Mouse (Mus musculus): ENCODE results near the gene Nfam1. TPM values are rescaled to one million over a fixed set of nuclear protein-coding genes. Genes with fewer than 3 reads are reported as not detected.
A peak's percentile ranks its signal among the peaks of the same experiment; 100 is the strongest.

Gene Nfam1
- polyA plus RNA-seq, 1 experiment from 2014 or later: 3.4 TPM

GRCm38 (mm10) chr15:83043362-83043708, 10.2 kb upstream of the Nfam1 start:
- Histone ChIP-seq H3K4me3 (ENCODE audit: low read length) (no peak overlapping the region), H3K9ac (ENCODE audit: low read depth, low read length) (no peak overlapping the region), H3K4me1 (ENCODE audit: control insufficient read depth, insufficient read depth, low read length) (0 out of 2 replicates have a peak, but pooled peaks cover 4% of the 10 kb centered on the region), H3K4me2 (replicated peaks; ENCODE audit: low read depth, low read length) (no peak overlapping the region), H3K36me3 (ENCODE audit: control insufficient read depth, insufficient read depth, low read length) (no peaks in the 10 kb centered on the region), H3K9me3 (ENCODE audit: control insufficient read depth, low read length) (peaks cover 6% of the 10 kb centered on the region; the same call in 1 of the 2 replicates), H3K27me3 (ENCODE audit: control insufficient read depth, insufficient read depth, low read length) (no peaks in the 10 kb centered on the region), H3K27ac (ENCODE audit: low read depth, low read length) (no peak overlapping the region)
- WGBS: 62% methylated on average over 22 of the region's 22 CpGs
- no peak for ATAC-seq (ENCODE audit: low FRiP score, low TSS enrichment)

DNA sequence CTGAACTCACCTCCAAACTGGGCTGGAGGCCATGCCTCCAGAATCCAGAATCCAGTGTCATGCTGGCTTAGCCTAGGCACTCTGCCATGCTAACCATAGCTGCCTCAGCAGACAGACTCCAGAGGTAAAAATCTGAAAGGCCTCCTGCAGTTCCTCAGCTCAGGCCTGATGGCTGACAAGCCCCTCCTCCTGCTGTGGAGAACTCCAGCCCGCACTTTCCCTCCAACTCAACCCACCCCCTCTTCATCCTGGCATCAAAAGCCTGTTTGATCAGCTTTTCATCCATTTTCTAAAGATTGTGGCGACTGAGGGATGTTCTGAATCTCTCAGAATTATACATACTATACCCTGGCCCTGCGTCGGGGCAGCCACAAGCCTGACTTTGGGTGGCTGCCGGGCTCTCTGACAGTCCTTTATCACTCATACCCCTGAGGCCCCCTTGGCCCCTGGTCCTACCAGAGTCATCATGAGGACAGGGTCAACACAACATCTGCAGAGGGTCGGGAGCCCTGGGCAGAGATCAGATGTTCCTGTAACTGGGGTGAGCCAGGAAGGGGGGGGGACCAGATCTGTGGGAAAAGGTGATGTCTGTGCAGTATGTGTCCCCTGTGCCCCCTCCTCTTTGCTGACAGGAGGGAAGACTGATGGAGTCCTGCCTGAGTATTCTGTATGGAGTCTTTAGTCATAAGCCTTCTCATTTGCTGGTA, 9.7 kb upstream of the Nfam1 start:
- 0 out of 2 replicates have a peak, but pooled peaks cover 7% of the 10 kb centered on the region for H3K4me1 ChIP-seq (ENCODE audit: control insufficient read depth, insufficient read depth, low read length)
- no peak overlapping the region for H3K27ac ChIP-seq (ENCODE audit: low read depth, low read length)
- 21% methylated on average over 6 of the region's 6 CpGs for WGBS
- 0 out of 2 replicates have a peak, but pooled peaks have one; percentile 30 for ATAC-seq (ENCODE audit: low FRiP score, low TSS enrichment)
- H3K4me2 ChIP-seq (replicated peaks; ENCODE audit: low read depth, low read length): no peak overlapping the region
- no peaks in the 10 kb centered on the region for H3K27me3 ChIP-seq (ENCODE audit: control insufficient read depth, insufficient read depth, low read length)
- H3K9me3 ChIP-seq (ENCODE audit: control insufficient read depth, low read length): peaks cover 6% of the 10 kb centered on the region; the same call in 1 of the 2 replicates
- H3K9ac ChIP-seq (ENCODE audit: low read depth, low read length): no peak overlapping the region; the same call in 1 of the 2 replicates
- no peak overlapping the region for H3K4me3 ChIP-seq (ENCODE audit: low read length)
- H3K36me3 ChIP-seq (ENCODE audit: control insufficient read depth, insufficient read depth, low read length): no peaks in the 10 kb centered on the region

DNA sequence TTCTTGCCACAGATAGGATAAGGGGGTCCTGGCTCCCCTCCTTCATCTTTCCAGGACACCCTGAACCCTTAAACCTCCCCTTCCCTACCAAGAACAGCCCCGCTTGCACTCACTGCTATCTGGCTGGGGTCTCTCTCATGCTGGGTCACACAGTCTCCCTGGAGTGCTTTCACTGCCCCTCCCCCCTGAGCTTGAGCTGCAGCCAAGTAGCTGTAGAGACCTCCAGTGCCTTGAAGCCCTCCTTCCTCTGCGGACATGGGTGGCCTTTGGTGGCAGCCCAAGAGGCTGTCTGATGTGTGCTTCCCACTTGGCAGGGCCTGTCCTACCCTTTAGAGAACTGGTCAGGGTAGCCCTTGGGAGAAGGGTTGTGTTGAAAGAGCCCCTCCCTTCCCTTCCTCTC, 7.0 kb upstream of the Nfam1 start:
- 44% methylated on average over 2 of the region's 2 CpGs for WGBS
- Histone ChIP-seq H3K9ac (ENCODE audit: low read depth, low read length) (no peak overlapping the region), H3K4me3 (ENCODE audit: low read length) (no peak overlapping the region), H3K4me1 (ENCODE audit: control insufficient read depth, insufficient read depth, low read length) (peaks cover 13% of the 10 kb centered on the region; the same call in 1 of the 2 replicates), H3K4me2 (replicated peaks; ENCODE audit: low read depth, low read length) (no peak overlapping the region), H3K27me3 (ENCODE audit: control insufficient read depth, insufficient read depth, low read length) (peaks cover 1% of the 10 kb centered on the region; the same call in 1 of the 2 replicates), H3K36me3 (ENCODE audit: control insufficient read depth, insufficient read depth, low read length) (no peaks in the 10 kb centered on the region), H3K27ac (ENCODE audit: low read depth, low read length) (no peak overlapping the region), H3K9me3 (ENCODE audit: control insufficient read depth, low read length) (no peaks in the 10 kb centered on the region)
- no peak for ATAC-seq (ENCODE audit: low FRiP score, low TSS enrichment)

- Histone ChIP-seq H3K27me3 (ENCODE audit: control insufficient read depth, insufficient read depth, low read length) (peaks cover 11% of the 10 kb centered on the region), H3K9ac (ENCODE audit: low read depth, low read length) (no peak overlapping the region), H3K4me1 (ENCODE audit: control insufficient read depth, insufficient read depth, low read length) (peaks cover 24% of the 10 kb centered on the region; the same call in 1 of the 2 replicates), H3K9me3 (ENCODE audit: control insufficient read depth, low read length) (no peaks in the 10 kb centered on the region), H3K36me3 (ENCODE audit: control insufficient read depth, insufficient read depth, low read length) (no peaks in the 10 kb centered on the region), H3K27ac (ENCODE audit: low read depth, low read length) (no peak overlapping the region), H3K4me3 (ENCODE audit: low read length) (no peak overlapping the region), H3K4me2 (replicated peaks; ENCODE audit: low read depth, low read length) (no peak overlapping the region)
- ATAC-seq (ENCODE audit: low FRiP score, low TSS enrichment): no peak
- 51% methylated on average over 3 of the region's 3 CpGs for WGBS
Observed at GRCm38 (mm10) chr15:83038812-83039211, 5.7 kb upstream of the Nfam1 start.

DNA sequence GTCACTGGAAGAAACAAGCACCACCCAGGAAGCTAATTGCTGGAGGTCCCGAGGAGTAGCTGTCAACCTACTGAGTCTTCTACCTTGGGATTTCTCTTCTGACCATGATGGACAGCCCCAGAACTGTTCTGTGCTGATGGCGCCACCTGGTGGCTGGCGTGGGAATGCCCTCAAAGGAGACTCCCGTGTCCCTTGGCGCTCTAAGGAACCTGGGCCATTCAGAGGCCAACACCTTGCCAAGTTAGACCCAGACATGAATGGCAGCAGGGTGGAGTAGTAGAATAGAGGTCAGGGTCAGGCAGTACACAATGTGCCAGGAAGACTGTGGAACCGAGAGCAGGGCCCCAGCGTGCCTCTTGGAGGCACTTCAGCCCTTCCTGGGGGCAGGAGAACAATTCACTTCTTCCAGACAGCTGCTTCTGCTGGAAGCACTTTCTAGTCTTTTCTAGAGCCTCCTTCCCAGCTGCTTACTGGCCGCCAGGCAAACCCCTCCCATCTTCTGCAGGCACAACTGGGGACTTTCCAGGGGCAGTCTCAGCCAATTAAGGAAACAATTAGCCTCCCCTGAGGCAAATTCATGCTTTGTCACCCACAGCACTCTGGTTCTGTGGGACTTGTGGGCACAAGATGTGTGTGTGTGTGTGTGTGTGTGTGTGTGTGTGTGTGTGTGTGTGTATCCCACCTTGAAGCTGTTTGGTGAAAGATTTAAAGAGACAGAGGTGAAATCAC, 4.8 kb upstream of the Nfam1 start:
- no peaks in the 10 kb centered on the region for H3K9me3 ChIP-seq (ENCODE audit: control insufficient read depth, low read length)
- H3K27ac ChIP-seq (ENCODE audit: low read depth, low read length): no peak overlapping the region
- no peaks in the 10 kb centered on the region for H3K36me3 ChIP-seq (ENCODE audit: control insufficient read depth, insufficient read depth, low read length)
- H3K9ac ChIP-seq (ENCODE audit: low read depth, low read length): no peak overlapping the region
- 3% methylated on average over 8 of the region's 8 CpGs for WGBS
- no peak overlapping the region for H3K4me3 ChIP-seq (ENCODE audit: low read length)
- peak; percentile 54; the same call in 1 of the 2 replicates for ATAC-seq (ENCODE audit: low FRiP score, low TSS enrichment)
- H3K27me3 ChIP-seq (ENCODE audit: control insufficient read depth, insufficient read depth, low read length): peaks cover 11% of the 10 kb centered on the region
- no peak overlapping the region for H3K4me2 ChIP-seq (replicated peaks; ENCODE audit: low read depth, low read length)
- H3K4me1 ChIP-seq (ENCODE audit: control insufficient read depth, insufficient read depth, low read length): peaks cover 31% of the 10 kb centered on the region; the same call in 1 of the 2 replicates

DNA sequence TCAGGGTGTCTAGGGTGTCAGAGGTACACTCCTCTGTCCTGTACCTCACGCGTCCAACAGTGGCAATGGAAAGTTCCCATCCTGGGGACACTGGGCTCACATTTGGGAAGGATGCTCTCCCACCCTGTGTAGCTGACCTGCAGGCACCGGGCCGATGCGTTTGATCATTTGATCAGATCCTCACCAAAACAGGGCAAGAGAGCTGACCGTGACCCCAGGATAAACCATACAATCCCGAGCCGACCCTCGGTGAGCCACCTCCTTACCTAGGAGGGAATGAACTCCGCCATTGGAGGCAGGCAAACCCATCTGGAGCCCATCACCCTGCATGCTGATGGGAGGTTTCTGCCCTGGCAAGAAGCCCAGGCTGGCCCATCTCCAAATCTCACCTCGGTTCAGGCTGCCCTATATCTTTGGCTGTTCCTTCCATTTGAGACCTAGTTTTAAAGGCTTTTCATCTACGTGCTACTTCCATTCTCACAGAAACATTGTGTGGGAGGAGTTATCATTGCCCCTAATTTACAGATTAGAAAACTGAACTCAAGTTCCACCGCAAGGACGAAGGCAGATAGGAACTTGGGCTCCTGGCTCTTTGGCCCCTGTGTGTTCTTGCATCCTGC, 3.9 kb upstream of the Nfam1 start:
- H3K4me2 ChIP-seq (replicated peaks; ENCODE audit: low read depth, low read length): no peak overlapping the region
- H3K9me3 ChIP-seq (ENCODE audit: control insufficient read depth, low read length): no peaks in the 10 kb centered on the region
- peaks cover 34% of the 10 kb centered on the region; the same call in 1 of the 2 replicates for H3K4me1 ChIP-seq (ENCODE audit: control insufficient read depth, insufficient read depth, low read length)
- H3K36me3 ChIP-seq (ENCODE audit: control insufficient read depth, insufficient read depth, low read length): no peaks in the 10 kb centered on the region
- peaks cover 11% of the 10 kb centered on the region for H3K27me3 ChIP-seq (ENCODE audit: control insufficient read depth, insufficient read depth, low read length)
- H3K27ac ChIP-seq (ENCODE audit: low read depth, low read length): no peak overlapping the region
- ATAC-seq (ENCODE audit: low FRiP score, low TSS enrichment): no peak; the same call in 1 of the 2 replicates
- no peak overlapping the region for H3K9ac ChIP-seq (ENCODE audit: low read depth, low read length)
- 65% methylated on average over 14 of the region's 14 CpGs for WGBS
- no peak overlapping the region for H3K4me3 ChIP-seq (ENCODE audit: low read length)

DNA sequence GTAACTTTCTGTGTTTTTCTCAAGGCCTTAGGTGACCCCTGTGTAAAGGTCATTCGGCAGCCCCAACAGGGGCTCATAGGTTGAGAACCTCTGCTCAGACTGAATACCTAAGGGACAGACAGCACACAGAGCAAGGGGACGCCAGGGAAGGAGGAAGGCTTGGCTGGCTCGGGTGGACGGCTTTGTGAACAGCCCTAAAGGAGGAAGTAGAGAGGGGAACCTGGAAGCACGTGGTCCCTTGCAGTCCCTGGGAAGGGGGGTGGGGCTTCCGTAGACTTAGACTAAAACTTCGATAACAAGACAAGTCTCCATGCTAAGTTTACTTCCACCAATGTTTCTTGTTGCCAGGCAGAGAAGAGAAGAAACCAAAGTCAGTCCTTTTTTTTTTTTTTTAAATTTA, 3.0 kb upstream of the Nfam1 start:
- no peak overlapping the region for H3K4me2 ChIP-seq (replicated peaks; ENCODE audit: low read depth, low read length)
- H3K36me3 ChIP-seq (ENCODE audit: control insufficient read depth, insufficient read depth, low read length): no peaks in the 10 kb centered on the region
- H3K9me3 ChIP-seq (ENCODE audit: control insufficient read depth, low read length): no peaks in the 10 kb centered on the region
- H3K4me1 ChIP-seq (ENCODE audit: control insufficient read depth, insufficient read depth, low read length): peaks cover 34% of the 10 kb centered on the region; the same call in 1 of the 2 replicates
- H3K27ac ChIP-seq (ENCODE audit: low read depth, low read length): no peak overlapping the region
- no peak overlapping the region for H3K9ac ChIP-seq (ENCODE audit: low read depth, low read length)
- H3K27me3 ChIP-seq (ENCODE audit: control insufficient read depth, insufficient read depth, low read length): peaks cover 11% of the 10 kb centered on the region
- WGBS: 54% methylated on average over 7 of the region's 7 CpGs
- no peak for ATAC-seq (ENCODE audit: low FRiP score, low TSS enrichment)
- H3K4me3 ChIP-seq (ENCODE audit: low read length): no peak overlapping the region

DNA sequence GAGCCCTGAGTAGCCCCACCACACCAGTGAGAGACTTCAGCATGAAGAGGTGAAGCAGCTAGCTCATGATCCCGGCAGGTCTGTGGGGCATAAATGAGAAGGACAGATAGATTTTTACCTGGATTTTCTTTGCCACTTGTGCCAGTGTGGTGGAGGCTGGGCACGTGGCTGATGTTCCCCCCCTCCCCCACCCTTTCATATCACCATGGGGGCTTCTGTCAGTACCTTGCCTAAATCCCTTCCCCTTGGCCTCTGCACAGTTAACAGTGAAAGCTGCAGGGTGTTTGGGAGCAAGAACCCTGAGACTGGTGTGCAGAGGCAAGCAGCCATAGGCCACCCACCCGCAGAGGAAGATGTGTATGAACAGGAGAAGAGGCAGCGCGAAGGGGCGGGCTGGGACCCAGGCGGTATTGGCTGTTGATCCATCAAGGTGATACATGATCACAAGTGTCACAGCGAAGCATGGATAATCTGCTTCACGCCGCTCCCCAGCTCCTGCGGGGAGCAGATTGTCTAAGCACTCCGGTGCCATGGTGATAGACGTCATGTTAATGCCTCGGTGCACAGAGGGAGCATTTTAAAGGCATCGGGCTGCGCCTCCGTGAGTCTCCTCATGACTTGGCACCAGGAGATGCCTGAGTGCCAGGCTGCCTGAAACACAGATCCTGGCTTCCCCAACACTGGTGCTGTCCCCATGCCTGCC, 1.3 kb upstream of the Nfam1 start:
- no peak overlapping the region for H3K4me3 ChIP-seq (ENCODE audit: low read length)
- 15% methylated on average over 17 of the region's 17 CpGs for WGBS
- peaks cover 35% of the 10 kb centered on the region; the same call in 1 of the 2 replicates for H3K4me1 ChIP-seq (ENCODE audit: control insufficient read depth, insufficient read depth, low read length)
- no peak for ATAC-seq (ENCODE audit: low FRiP score, low TSS enrichment)
- H3K9me3 ChIP-seq (ENCODE audit: control insufficient read depth, low read length): no peaks in the 10 kb centered on the region
- H3K9ac ChIP-seq (ENCODE audit: low read depth, low read length): no peak overlapping the region
- no peaks in the 10 kb centered on the region for H3K36me3 ChIP-seq (ENCODE audit: control insufficient read depth, insufficient read depth, low read length)
- H3K27ac ChIP-seq (ENCODE audit: low read depth, low read length): no peak overlapping the region
- H3K4me2 ChIP-seq (replicated peaks; ENCODE audit: low read depth, low read length): peak overlapping the region; percentile 8; the same call in 1 of the 2 replicates
- peaks cover 11% of the 10 kb centered on the region for H3K27me3 ChIP-seq (ENCODE audit: control insufficient read depth, insufficient read depth, low read length)
